Mouse (Mus musculus): ENCODE data around the gene Pheta1. TPM values are rescaled to one million over a fixed set of nuclear protein-coding genes. Genes with fewer than 3 reads are reported as not detected.

Pheta1 gene
- polyA plus RNA-seq, 1 experiment from 2014 or later: 48.1 TPM

DNA sequence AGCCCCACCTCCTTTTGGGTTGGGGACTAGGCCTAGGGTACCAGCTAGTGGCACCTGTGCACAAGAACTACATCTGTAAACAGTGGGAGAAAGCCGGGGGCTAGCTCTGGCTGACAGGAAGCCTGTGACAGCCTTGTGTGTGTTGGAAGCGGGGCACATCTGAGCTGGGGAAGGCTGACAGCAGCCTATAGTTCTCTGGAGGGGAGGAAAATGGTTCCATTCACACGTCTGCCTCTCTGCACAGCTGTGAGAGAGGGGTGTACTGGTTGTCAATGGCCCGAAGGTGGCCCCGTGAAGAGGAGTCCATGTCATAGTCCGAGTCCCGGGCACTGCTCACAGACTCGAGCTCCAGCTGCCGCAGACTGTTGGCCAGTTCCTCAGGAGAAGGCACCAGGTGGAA, 31.2 kb upstream of the Pheta1 start:
- no peak overlapping the region for H3K9ac ChIP-seq
- no peak overlapping the region for H3K4me3 ChIP-seq
- H3K27ac ChIP-seq: no peak overlapping the region
- no peak overlapping the region for H3K4me2 ChIP-seq (replicated peaks)
- peaks cover 82% of the 10 kb centered on the region for H3K36me3 ChIP-seq
- WGBS: 83% methylated on average over 9 of the region's 9 CpGs
- H3K27me3 ChIP-seq: no peaks in the 10 kb centered on the region
- ATAC-seq (ENCODE audit: insufficient number of reproducible peaks, insufficient read depth, low FRiP score, low TSS enrichment): no peak
- no peaks in the 10 kb centered on the region for H3K9me3 ChIP-seq
- H3K4me1 ChIP-seq: no peaks in the 10 kb centered on the region

DNA sequence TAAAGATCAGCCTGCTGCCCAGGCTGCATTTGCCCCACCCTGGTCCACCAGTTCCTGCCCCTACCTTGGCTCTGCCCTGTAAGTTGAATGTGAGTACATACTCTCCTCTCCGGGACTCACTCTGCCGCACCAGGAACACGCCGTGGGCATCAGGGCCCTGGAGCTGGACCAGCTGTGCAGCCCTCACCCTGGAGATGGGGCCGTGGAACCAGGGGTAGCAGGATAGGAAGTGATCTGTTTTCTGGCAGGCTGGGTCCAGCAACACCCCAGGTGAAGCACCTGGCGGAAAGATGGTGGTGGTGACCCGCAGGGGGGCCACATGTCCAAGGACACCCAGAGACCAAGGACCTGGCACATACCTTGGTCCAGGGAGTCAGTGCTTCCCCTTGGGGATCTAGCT, 30.4 kb upstream of the Pheta1 start:
- Histone ChIP-seq H3K27ac (no peak overlapping the region), H3K4me2 (replicated peaks) (no peak overlapping the region), H3K27me3 (no peaks in the 10 kb centered on the region), H3K4me3 (no peak overlapping the region), H3K4me1 (peaks cover 7% of the 10 kb centered on the region), H3K9ac (no peak overlapping the region), H3K9me3 (no peaks in the 10 kb centered on the region), H3K36me3 (peaks cover 74% of the 10 kb centered on the region)
- WGBS: 95% methylated on average over 7 of the region's 7 CpGs
- ATAC-seq (ENCODE audit: insufficient number of reproducible peaks, insufficient read depth, low FRiP score, low TSS enrichment): no peak

DNA sequence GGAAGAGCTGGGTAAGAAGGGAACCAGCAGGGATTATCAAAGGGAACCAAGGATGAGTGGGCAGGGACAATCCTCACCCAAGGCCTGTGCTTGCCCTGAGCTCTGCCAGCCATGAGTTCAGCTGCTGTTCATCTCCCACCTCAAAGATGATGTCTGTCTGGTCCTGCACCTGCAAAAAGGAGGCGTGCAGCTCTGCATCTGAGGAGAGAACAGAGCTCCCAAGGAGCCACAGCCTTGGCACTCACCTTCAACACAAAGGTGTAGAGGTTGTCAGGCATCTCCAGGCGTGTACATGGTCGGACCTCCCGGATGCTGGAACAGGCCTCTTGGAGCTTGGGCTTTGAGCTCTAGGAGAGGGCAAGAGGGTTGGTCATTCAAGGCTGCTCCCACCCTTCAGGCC, 29.9 kb upstream of the Pheta1 start:
- ATAC-seq (ENCODE audit: insufficient number of reproducible peaks, insufficient read depth, low FRiP score, low TSS enrichment): no peak
- H3K36me3 ChIP-seq: peaks cover 69% of the 10 kb centered on the region
- H3K9me3 ChIP-seq: no peaks in the 10 kb centered on the region
- H3K9ac ChIP-seq: no peak overlapping the region
- 94% methylated on average over 4 of the region's 4 CpGs for WGBS
- no peak overlapping the region for H3K27ac ChIP-seq
- H3K4me1 ChIP-seq: peaks cover 9% of the 10 kb centered on the region
- H3K4me3 ChIP-seq: no peak overlapping the region
- no peak overlapping the region for H3K4me2 ChIP-seq (replicated peaks)
- H3K27me3 ChIP-seq: no peaks in the 10 kb centered on the region

DNA sequence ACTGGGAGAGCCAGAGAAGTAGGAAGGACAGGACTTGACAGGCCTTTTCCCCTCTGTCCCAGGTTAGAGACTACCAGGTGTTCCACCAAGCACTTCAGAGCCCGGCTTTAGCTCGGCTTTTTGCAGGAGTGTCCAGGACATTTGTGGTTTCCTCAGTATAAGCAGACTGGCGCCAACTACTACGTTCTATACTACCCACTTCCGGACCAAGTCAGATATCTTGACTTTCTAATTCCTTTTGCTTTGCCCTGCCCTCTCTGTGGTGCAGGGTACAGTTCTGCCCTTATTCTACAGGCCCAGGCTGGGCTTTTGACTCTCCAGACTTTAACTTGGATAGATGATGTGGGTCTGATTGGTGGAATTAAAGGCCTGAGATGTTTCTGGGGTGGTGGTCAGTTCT, 29.2 kb upstream of the Pheta1 start:
- no peak for ATAC-seq (ENCODE audit: insufficient number of reproducible peaks, insufficient read depth, low FRiP score, low TSS enrichment)
- no peaks in the 10 kb centered on the region for H3K27me3 ChIP-seq
- H3K36me3 ChIP-seq: peaks cover 63% of the 10 kb centered on the region
- no peak overlapping the region for H3K27ac ChIP-seq
- H3K9ac ChIP-seq: no peak overlapping the region
- H3K4me2 ChIP-seq (replicated peaks): no peak overlapping the region
- no peak overlapping the region for H3K4me3 ChIP-seq
- H3K4me1 ChIP-seq: peaks cover 9% of the 10 kb centered on the region
- no peaks in the 10 kb centered on the region for H3K9me3 ChIP-seq
- WGBS: 94% methylated on average over 5 of the region's 5 CpGs

DNA sequence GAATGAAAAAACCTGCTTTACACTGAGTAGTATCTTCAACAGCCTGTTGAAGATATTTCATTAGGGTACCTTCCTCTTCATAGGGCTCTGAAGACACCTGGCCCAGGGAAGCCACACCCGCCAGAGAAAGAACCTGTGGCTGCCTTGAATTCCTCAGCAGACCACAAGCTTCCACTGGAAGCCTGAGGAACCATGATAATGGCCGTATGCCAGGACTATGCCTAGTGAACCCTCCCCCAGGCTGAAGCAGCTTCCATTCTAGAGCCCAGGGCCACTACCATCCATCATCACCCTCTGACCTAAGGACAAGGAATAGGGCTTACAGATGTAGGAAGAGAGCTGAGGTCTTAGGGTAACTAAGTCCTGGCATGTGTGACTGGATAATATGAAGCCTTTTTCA, 28.6 kb upstream of the Pheta1 start:
- no peak overlapping the region for H3K9ac ChIP-seq
- no peak overlapping the region for H3K4me3 ChIP-seq
- H3K27ac ChIP-seq: no peak overlapping the region
- 84% methylated on average over 2 of the region's 2 CpGs for WGBS
- ATAC-seq (ENCODE audit: insufficient number of reproducible peaks, insufficient read depth, low FRiP score, low TSS enrichment): no peak
- no peaks in the 10 kb centered on the region for H3K9me3 ChIP-seq
- no peaks in the 10 kb centered on the region for H3K27me3 ChIP-seq
- H3K4me1 ChIP-seq: peaks cover 9% of the 10 kb centered on the region
- H3K4me2 ChIP-seq (replicated peaks): no peak overlapping the region
- peaks cover 60% of the 10 kb centered on the region for H3K36me3 ChIP-seq

DNA sequence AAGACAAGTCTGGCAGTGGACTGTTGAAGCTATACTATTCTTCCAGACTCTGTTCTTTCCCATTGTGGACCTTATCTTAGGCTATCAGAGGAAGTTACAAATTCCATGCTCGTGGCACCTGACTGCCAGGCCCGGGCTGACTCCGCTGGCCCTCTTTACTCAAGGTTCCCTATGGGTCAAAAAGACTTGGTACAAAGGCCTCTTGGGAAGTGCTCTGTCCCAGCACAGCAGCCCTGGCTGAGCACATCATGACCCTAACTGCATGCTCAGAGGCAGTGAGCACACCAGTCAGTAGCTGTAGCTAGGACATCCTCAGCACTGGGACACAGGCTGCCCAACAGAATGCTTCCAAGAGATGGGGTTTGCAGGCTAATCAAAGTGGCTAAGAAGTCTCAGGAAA, 28.1 kb upstream of the Pheta1 start:
- H3K4me2 ChIP-seq (replicated peaks): no peak overlapping the region
- H3K36me3 ChIP-seq: peaks cover 55% of the 10 kb centered on the region
- H3K27ac ChIP-seq: no peak overlapping the region
- H3K9ac ChIP-seq: no peak overlapping the region
- H3K4me3 ChIP-seq: no peak overlapping the region
- H3K9me3 ChIP-seq: no peaks in the 10 kb centered on the region
- 89% methylated on average over 3 of the region's 3 CpGs for WGBS
- no peaks in the 10 kb centered on the region for H3K27me3 ChIP-seq
- peaks cover 9% of the 10 kb centered on the region for H3K4me1 ChIP-seq
- ATAC-seq (ENCODE audit: insufficient number of reproducible peaks, insufficient read depth, low FRiP score, low TSS enrichment): no peak

DNA sequence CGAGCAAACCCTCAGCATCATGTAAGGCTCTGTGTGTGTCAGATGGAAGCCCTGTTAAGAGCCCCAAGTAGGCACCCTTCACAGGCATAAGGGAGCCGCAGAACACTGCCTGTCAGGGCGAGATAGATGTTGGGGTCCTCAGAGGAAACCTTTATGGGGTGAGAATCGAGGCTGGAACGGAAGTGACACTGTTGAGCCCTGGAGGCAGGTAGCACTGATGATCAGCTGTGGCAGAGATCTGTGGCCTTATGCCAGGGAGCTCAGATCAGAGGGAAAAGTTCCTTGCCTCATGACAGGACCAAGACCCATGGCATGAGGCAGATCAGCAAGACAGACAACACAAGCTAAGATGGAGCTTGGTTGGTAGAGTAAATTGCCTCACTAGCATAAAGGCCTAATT, 27.7 kb upstream of the Pheta1 start:
- Histone ChIP-seq H3K4me3 (no peak overlapping the region), H3K9me3 (no peaks in the 10 kb centered on the region), H3K27me3 (no peaks in the 10 kb centered on the region), H3K9ac (no peak overlapping the region), H3K4me1 (peaks cover 9% of the 10 kb centered on the region), H3K36me3 (peaks cover 50% of the 10 kb centered on the region), H3K4me2 (replicated peaks) (no peak overlapping the region), H3K27ac (no peak overlapping the region)
- no peak for ATAC-seq (ENCODE audit: insufficient number of reproducible peaks, insufficient read depth, low FRiP score, low TSS enrichment)
- 88% methylated on average over 5 of the region's 5 CpGs for WGBS

DNA sequence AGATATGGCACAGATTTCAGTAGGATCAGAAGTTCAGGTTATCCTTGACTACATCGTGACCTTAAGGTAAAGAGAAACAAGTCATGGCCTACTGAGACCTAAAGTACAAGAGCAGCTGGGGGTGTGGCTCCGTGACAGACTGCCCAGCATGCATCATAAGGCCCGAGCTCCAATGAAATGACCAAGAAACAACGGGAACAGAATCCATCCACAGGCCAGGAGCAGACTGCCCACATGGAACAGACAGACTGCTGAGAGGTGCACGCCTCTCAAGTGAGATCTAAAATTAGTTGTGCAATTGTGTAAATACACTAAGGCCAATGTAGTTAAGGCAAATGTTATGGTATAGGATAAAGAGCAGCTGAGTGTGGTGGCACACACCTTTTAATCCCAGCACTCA, 27.2 kb upstream of the Pheta1 start:
- no peaks in the 10 kb centered on the region for H3K9me3 ChIP-seq
- WGBS: 78% methylated on average over 5 of the region's 5 CpGs
- no peaks in the 10 kb centered on the region for H3K27me3 ChIP-seq
- H3K4me2 ChIP-seq (replicated peaks): no peak overlapping the region
- no peak overlapping the region for H3K27ac ChIP-seq
- H3K9ac ChIP-seq: no peak overlapping the region
- H3K36me3 ChIP-seq: peaks cover 48% of the 10 kb centered on the region
- H3K4me1 ChIP-seq: peaks cover 9% of the 10 kb centered on the region
- no peak for ATAC-seq (ENCODE audit: insufficient number of reproducible peaks, insufficient read depth, low FRiP score, low TSS enrichment)
- H3K4me3 ChIP-seq: no peak overlapping the region

DNA sequence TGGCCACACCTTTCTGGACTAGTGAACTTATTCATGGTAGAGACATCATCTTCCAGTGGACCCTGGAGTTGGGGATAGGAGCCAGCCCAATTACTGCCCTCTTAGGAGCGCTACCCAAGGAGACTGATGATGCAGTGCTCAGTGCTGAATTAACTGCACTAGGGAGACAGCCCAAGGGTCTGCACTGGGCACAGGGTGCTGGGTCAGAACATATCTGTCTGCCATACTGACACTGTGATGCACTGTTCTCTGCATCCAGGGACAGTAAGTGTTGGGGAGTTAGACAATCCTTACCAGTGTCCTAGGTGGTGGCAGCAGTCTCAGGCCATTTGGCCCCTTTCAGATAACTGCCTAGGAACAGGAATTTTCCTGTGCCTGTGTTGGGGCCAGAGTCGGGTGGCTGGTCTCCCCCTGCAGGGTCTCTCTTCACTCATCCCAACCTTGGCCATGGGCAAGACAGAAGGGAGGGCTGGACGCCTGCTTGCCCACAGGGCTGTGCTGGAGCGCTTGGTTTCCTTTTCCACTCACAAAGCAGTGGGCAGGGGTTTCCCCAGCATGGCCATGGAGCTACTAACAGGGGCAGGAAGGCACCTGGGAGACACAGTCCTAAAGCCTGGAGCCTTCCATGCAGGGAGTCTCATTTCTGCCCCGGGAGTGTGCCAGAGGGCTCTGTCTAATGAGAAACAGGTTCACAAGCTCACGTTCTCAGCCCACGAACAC, 25.8 kb upstream of the Pheta1 start:
- H3K27ac ChIP-seq: 0 out of 2 replicates have a peak overlapping the region, but pooled peaks have one; percentile 47
- no peak overlapping the region for H3K4me3 ChIP-seq
- peaks cover 37% of the 10 kb centered on the region for H3K36me3 ChIP-seq
- H3K27me3 ChIP-seq: peaks cover 6% of the 10 kb centered on the region
- H3K9me3 ChIP-seq: no peaks in the 10 kb centered on the region
- ATAC-seq (ENCODE audit: insufficient number of reproducible peaks, insufficient read depth, low FRiP score, low TSS enrichment): no peak
- 48% methylated on average over 7 of the region's 7 CpGs for WGBS
- H3K9ac ChIP-seq: no peak overlapping the region
- peaks cover 9% of the 10 kb centered on the region for H3K4me1 ChIP-seq
- no peak overlapping the region for H3K4me2 ChIP-seq (replicated peaks)

DNA sequence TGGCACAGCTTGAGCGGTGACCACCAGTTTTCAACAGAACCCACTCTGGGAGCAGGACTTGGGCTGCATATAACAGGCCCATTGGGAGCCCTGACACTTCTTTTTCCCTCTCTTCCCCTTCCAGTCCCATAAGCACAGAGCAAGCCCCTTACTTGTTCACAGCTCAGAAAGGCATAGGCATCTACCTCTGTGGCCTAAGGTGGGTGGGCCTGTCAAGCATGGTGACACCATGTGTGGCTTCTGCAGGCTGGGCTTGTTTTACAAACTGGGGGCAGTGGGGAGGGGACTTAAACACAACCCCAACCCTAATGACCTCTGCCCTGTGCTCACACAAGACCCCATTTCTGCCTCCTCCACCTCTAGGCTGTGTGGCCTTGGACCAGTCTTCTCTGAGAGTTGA, 25.1 kb upstream of the Pheta1 start:
- ATAC-seq (ENCODE audit: insufficient number of reproducible peaks, insufficient read depth, low FRiP score, low TSS enrichment): no peak
- Histone ChIP-seq H3K27ac (0 out of 2 replicates have a peak overlapping the region, but pooled peaks have one; percentile 47), H3K4me1 (peaks cover 14% of the 10 kb centered on the region), H3K9ac (no peak overlapping the region), H3K4me2 (replicated peaks) (no peak overlapping the region), H3K9me3 (no peaks in the 10 kb centered on the region), H3K4me3 (no peak overlapping the region), H3K36me3 (peaks cover 32% of the 10 kb centered on the region), H3K27me3 (peaks cover 14% of the 10 kb centered on the region)
- 96% methylated on average over 1 of the region's 1 CpGs for WGBS

DNA sequence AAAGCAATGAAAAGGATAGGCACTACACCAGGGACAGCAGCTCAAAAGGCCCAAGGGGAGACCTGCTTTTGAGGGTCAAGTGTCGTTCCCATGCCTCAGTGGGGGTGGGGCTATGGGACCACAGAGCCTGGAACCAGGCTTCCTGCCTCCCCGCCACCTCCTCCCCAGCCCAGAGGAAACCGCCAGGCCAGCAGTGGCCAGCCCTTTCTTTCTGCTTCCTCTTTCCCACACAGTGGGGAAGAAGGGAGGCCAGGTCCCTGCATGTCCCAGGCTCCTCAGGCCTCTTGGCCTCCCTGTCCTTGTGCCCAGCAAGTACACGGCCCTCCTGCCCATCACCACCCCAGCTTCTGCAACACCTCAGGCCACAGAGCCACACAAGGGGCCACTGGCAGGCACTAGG, 24.7 kb upstream of the Pheta1 start:
- no peak overlapping the region for H3K4me2 ChIP-seq (replicated peaks)
- no peaks in the 10 kb centered on the region for H3K9me3 ChIP-seq
- peaks cover 17% of the 10 kb centered on the region for H3K27me3 ChIP-seq
- peaks cover 28% of the 10 kb centered on the region for H3K36me3 ChIP-seq
- 62% methylated on average over 4 of the region's 4 CpGs for WGBS
- peaks cover 19% of the 10 kb centered on the region for H3K4me1 ChIP-seq
- no peak overlapping the region for H3K4me3 ChIP-seq
- H3K27ac ChIP-seq: no peak overlapping the region
- H3K9ac ChIP-seq: no peak overlapping the region
- no peak for ATAC-seq (ENCODE audit: insufficient number of reproducible peaks, insufficient read depth, low FRiP score, low TSS enrichment)

DNA sequence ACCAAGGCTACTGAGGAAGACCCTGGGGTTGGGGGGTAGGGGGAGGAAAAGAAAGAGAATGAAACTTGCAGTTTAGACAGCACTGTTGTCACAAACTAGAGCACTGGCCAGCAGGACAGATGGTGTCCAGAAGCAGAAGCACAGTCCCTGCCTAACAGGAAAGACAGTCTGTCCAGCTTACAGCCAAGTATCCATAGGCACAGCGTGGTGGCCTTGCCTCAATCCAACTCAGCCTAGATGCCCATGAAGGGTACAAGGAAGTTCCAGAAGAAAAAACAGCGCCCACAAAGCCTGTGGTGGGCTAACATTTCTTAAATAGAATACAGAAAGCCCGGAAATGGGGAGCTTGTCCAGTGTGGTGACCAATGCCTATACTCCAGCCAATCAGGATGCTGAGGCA, 23.2 kb upstream of the Pheta1 start:
- Histone ChIP-seq H3K4me2 (replicated peaks) (no peak overlapping the region), H3K9me3 (no peaks in the 10 kb centered on the region), H3K36me3 (peaks cover 13% of the 10 kb centered on the region; the same call in 1 of the 2 replicates), H3K4me3 (no peak overlapping the region), H3K4me1 (peaks cover 23% of the 10 kb centered on the region), H3K9ac (no peak overlapping the region), H3K27me3 (peaks cover 28% of the 10 kb centered on the region), H3K27ac (no peak overlapping the region)
- WGBS: 96% methylated on average over 3 of the region's 3 CpGs
- no peak for ATAC-seq (ENCODE audit: insufficient number of reproducible peaks, insufficient read depth, low FRiP score, low TSS enrichment)

All from embryonic facial prominence, embryonic 12.5 days (tissue).